Mouse (Mus musculus): ENCODE data around the gene Ppt2. TPM values are rescaled to one million over a fixed set of nuclear protein-coding genes. Genes with fewer than 3 reads are reported as not detected.

Ppt2 gene
- total and polyA plus RNA-seq, 2 experiments: 22.5 to 38.5 TPM

GRCm38 (mm10) chr17:34590154-34590987, 37.9 kb downstream of the Ppt2 start:
- peak overlapping the region; percentile 41 for H3K9ac ChIP-seq (ENCODE audit: low read depth, low read length)
- H3K27me3 ChIP-seq (ENCODE audit: control insufficient read depth, insufficient read depth, low read length): no peaks in the 10 kb centered on the region
- no peak for DNase-seq (ENCODE audit: extremely low read depth, low read depth, low spot score)
- WGBS: 78% methylated on average over 15 of the region's 15 CpGs
- no peak for TF ChIP-seq CTCF (IDR thresholded peaks at IDR 0.05; ENCODE audit: low read depth, low read length)
- no peak for TF ChIP-seq POLR2A (IDR thresholded peaks at IDR 0.05; ENCODE audit: extremely low read depth, insufficient read depth, low read length)
- H3K36me3 ChIP-seq (ENCODE audit: control insufficient read depth, insufficient read depth, low read length): no peaks in the 10 kb centered on the region; the same call in 1 of the 2 replicates
- peak overlapping the region; percentile 59 for H3K27ac ChIP-seq (replicated peaks; ENCODE audit: insufficient read depth, low read depth, low read length)
- no peaks in the 10 kb centered on the region for H3K79me2 ChIP-seq (ENCODE audit: control insufficient read depth, insufficient read depth, low read length)
- H3K4me3 ChIP-seq (ENCODE audit: insufficient read depth, low read depth, low read length): peak overlapping the region; percentile 58
- peaks cover 10% of the 10 kb centered on the region for H3K4me1 ChIP-seq (ENCODE audit: control insufficient read depth, insufficient read depth, low read length)

GRCm38 (mm10) chr17:34589681-34590101, 38.6 kb downstream of the Ppt2 start, which contains the start of gene Gpsm3:
TSS of gene Gpsm3 (plus strand) at chr17:34589806.
- peaks cover 10% of the 10 kb centered on the region for H3K4me1 ChIP-seq (ENCODE audit: control insufficient read depth, insufficient read depth, low read length)
- H3K9ac ChIP-seq (ENCODE audit: low read depth, low read length): peak within 1 kb of the TSS; percentile 52

DNA sequence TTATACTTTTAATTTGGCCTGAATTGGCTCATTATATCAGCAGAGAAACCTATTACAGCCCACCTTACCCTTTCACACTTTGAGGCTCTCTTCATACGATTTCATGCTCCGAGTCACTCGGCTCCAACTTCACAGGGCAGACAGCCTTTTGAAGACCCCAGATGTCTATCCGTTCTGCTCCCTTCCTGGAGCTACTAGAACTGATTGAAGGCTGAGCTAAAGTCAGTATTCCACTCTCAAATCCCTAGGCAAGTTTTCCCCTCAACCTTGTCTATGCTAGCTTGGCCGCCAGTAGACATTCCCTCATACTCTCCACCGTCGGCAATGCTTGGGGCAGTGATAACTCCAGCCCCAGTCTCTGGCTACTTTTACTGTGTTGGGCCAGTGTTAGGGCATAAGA, 39.1 kb downstream of the Ppt2 start:
- Histone ChIP-seq H3K4me1 (ENCODE audit: control insufficient read depth, insufficient read depth, low read length) (peaks cover 10% of the 10 kb centered on the region), H3K27me3 (ENCODE audit: control insufficient read depth, insufficient read depth, low read length) (no peaks in the 10 kb centered on the region), H3K9ac (ENCODE audit: low read depth, low read length) (no peak overlapping the region), H3K79me2 (ENCODE audit: control insufficient read depth, insufficient read depth, low read length) (no peaks in the 10 kb centered on the region), H3K36me3 (ENCODE audit: control insufficient read depth, insufficient read depth, low read length) (no peaks in the 10 kb centered on the region), H3K4me3 (ENCODE audit: insufficient read depth, low read depth, low read length) (no peak overlapping the region; the same call in 1 of the 2 replicates), H3K27ac (replicated peaks; ENCODE audit: insufficient read depth, low read depth, low read length) (peak overlapping the region; percentile 46; the same call in 1 of the 2 replicates)
- WGBS: 72% methylated on average over 7 of the region's 7 CpGs
- no peak for TF ChIP-seq CTCF (IDR thresholded peaks at IDR 0.05; ENCODE audit: low read depth, low read length)
- TF ChIP-seq POLR2A (IDR thresholded peaks at IDR 0.05; ENCODE audit: extremely low read depth, insufficient read depth, low read length): no peak
- DNase-seq (ENCODE audit: extremely low read depth, low read depth, low spot score): no peak

More at GRCm38 (mm10) chr17:34589681-34590101, 38.6 kb downstream of the Ppt2 start, which contains the start of gene Gpsm3:
- peak; percentile 17 for DNase-seq (ENCODE audit: extremely low read depth, low read depth, low spot score)
- Histone ChIP-seq H3K4me3 (ENCODE audit: insufficient read depth, low read depth, low read length) (peak within 1 kb of the TSS; percentile 58), H3K27ac (replicated peaks; ENCODE audit: insufficient read depth, low read depth, low read length) (peak within 1 kb of the TSS; percentile 76), H3K79me2 (ENCODE audit: control insufficient read depth, insufficient read depth, low read length) (no peaks in the 10 kb centered on the region), H3K36me3 (ENCODE audit: control insufficient read depth, insufficient read depth, low read length) (no peaks in the 10 kb centered on the region; the same call in 1 of the 2 replicates), H3K27me3 (ENCODE audit: control insufficient read depth, insufficient read depth, low read length) (no peaks in the 10 kb centered on the region)
- WGBS: 20% methylated on average over 7 of the region's 7 CpGs
- TF ChIP-seq POLR2A (IDR thresholded peaks at IDR 0.05; ENCODE audit: extremely low read depth, insufficient read depth, low read length) (0 out of 2 replicates have a peak, but pooled peaks have one; percentile 25), CTCF (IDR thresholded peaks at IDR 0.05; ENCODE audit: low read depth, low read length) (no peak)

- no peak for DNase-seq (ENCODE audit: extremely low read depth, low read depth, low spot score)
- H3K27me3 ChIP-seq (ENCODE audit: control insufficient read depth, insufficient read depth, low read length): no peaks in the 10 kb centered on the region
- H3K36me3 ChIP-seq (ENCODE audit: control insufficient read depth, insufficient read depth, low read length): no peaks in the 10 kb centered on the region
- no peak overlapping the region for H3K4me3 ChIP-seq (ENCODE audit: insufficient read depth, low read depth, low read length)
- 78% methylated on average over 3 of the region's 3 CpGs for WGBS
- no peak for TF ChIP-seq POLR2A (IDR thresholded peaks at IDR 0.05; ENCODE audit: extremely low read depth, insufficient read depth, low read length)
- TF ChIP-seq CTCF (IDR thresholded peaks at IDR 0.05; ENCODE audit: low read depth, low read length): no peak
- 0 out of 2 replicates have a peak overlapping the region, but pooled peaks have one; percentile 9 for H3K27ac ChIP-seq (replicated peaks; ENCODE audit: insufficient read depth, low read depth, low read length)
- 0 out of 2 replicates have a peak overlapping the region, but pooled peaks have one; percentile 23 for H3K9ac ChIP-seq (ENCODE audit: low read depth, low read length)
- no peaks in the 10 kb centered on the region for H3K79me2 ChIP-seq (ENCODE audit: control insufficient read depth, insufficient read depth, low read length)
- peaks cover 10% of the 10 kb centered on the region for H3K4me1 ChIP-seq (ENCODE audit: control insufficient read depth, insufficient read depth, low read length)
Measured at GRCm38 (mm10) chr17:34588767-34589166, 39.5 kb downstream of the Ppt2 start.

DNA sequence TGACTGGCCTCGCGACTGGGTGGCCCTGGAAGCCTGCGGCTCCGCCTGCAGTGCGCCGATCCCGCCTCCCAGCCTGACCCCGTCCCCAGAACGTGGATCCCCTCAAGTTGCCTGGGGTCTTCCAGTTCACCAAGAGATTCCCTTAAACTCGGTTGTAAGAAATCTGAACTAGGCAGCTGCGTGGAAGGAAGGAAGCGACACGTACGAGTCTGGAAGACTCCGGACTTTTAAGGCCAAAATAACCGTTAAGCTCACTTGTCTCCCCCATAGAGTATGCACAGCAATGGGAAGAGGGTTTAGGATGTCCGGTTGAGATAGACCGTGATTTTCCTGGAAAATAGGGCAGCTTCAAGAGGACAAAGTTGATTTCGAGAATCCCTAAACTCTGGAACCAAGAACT, 40.5 kb downstream of the Ppt2 start:
- TF ChIP-seq POLR2A (IDR thresholded peaks at IDR 0.05; ENCODE audit: extremely low read depth, insufficient read depth, low read length) (no peak), CTCF (IDR thresholded peaks at IDR 0.05; ENCODE audit: low read depth, low read length) (no peak)
- no peak for DNase-seq (ENCODE audit: extremely low read depth, low read depth, low spot score)
- peak overlapping the region; percentile 83 for H3K4me3 ChIP-seq (ENCODE audit: insufficient read depth, low read depth, low read length)
- no peaks in the 10 kb centered on the region for H3K27me3 ChIP-seq (ENCODE audit: control insufficient read depth, insufficient read depth, low read length)
- H3K27ac ChIP-seq (replicated peaks; ENCODE audit: insufficient read depth, low read depth, low read length): peak overlapping the region; percentile 85
- peak overlapping the region; percentile 94 for H3K9ac ChIP-seq (ENCODE audit: low read depth, low read length)
- no peaks in the 10 kb centered on the region for H3K36me3 ChIP-seq (ENCODE audit: control insufficient read depth, insufficient read depth, low read length)
- WGBS: under 1% methylated on average over 19 of the region's 19 CpGs
- peaks cover 10% of the 10 kb centered on the region for H3K4me1 ChIP-seq (ENCODE audit: control insufficient read depth, insufficient read depth, low read length)
- no peaks in the 10 kb centered on the region for H3K79me2 ChIP-seq (ENCODE audit: control insufficient read depth, insufficient read depth, low read length)

Measured in liver, adult 2 months (tissue).